ENCODE assay signal across 15 mouse cellular contexts in the genomic region with DNA sequence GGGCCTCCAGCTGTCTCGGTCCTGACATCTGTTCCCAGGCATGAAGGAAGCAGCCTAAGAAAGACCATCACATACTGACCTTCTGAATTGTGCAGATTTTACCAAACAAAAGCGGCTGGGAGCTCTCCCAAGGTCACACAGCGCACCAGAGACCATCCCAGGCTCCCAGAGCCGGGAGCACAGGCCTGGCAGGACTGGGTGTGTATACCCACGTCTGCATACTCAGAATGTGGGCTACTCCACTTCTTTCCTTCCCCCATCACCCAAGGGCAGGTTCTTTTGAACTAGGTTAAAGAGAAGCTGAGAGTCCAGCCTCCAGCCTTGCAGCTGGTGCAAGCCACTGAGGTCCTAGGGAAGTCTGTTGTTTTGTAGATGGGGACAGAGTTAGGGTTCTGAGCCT. TPM values are rescaled to one million over a fixed set of nuclear protein-coding genes. Genes with fewer than 3 reads are reported as not detected.
"Had no signal": no experiment of that assay in that cellular context is flagged by ENCODE, and none has a peak within 500 bp of the region (broad histone marks: within the 10 kb centered on the region; RNA-seq: fewer than 3 reads in every experiment).

No protein-coding gene starts in this region.

- H3K4me3 ChIP-seq: left cerebral cortex, adult 2 months; liver, embryonic 13.5 days; lung, embryonic 15.5 days; midbrain, embryonic 13.5 days had no signal

- DNase-seq: kidney, postnatal 25 days; liver; liver, embryonic 13.5 days; liver, postnatal 0 days; lung, postnatal 14 days; right cerebral cortex, postnatal 25 days; thymus, postnatal 36 days had no signal

- H3K36me3 ChIP-seq: liver, embryonic 13.5 days; lung, embryonic 15.5 days; midbrain, embryonic 13.5 days had no signal

- H3K27ac ChIP-seq: left cerebral cortex, adult 2 months; liver, embryonic 13.5 days; lung, embryonic 15.5 days; macrophage; midbrain, embryonic 13.5 days had no signal

- H3K4me1 ChIP-seq: liver, embryonic 13.5 days; lung, embryonic 15.5 days had no signal

- ATAC-seq: liver, postnatal 0 days; midbrain, embryonic 13.5 days had no signal

- H3K9me3 ChIP-seq: liver, embryonic 13.5 days; lung, embryonic 15.5 days; midbrain, embryonic 13.5 days had no signal

- H3K4me2 ChIP-seq: liver, embryonic 13.5 days; lung, embryonic 15.5 days; midbrain, embryonic 13.5 days had no signal

- H3K27me3 ChIP-seq: liver, embryonic 13.5 days; lung, embryonic 15.5 days; midbrain, embryonic 13.5 days had no signal

- H3K9ac ChIP-seq: liver, embryonic 13.5 days; liver, postnatal 0 days; lung, embryonic 15.5 days; midbrain, embryonic 13.5 days had no signal

RNA-seq across cellular contexts. Expression of a gene that starts 3.8 kb away (rescaled TPM):
- total RNA-seq: left cerebral cortex, adult 2 months; left cerebral cortex, postnatal 14 days; megakaryocyte-erythroid progenitor cell, adult 5-6 weeks had no signal
- polyA plus RNA-seq: kidney, embryonic 16.5 days; limb, embryonic 11.5 days; liver, postnatal 0 days; macrophage had no signal

RNA-seq across cellular contexts. Expression of a gene that starts 36.1 kb away (rescaled TPM):
- total RNA-seq: megakaryocyte-erythroid progenitor cell, adult 5-6 weeks had no signal
- polyA plus RNA-seq: liver, embryonic 13.5 days; macrophage had no signal
